Mouse (Mus musculus): Measurements from ENCODE around the gene Slc15a5. TPM values are rescaled to one million over a fixed set of nuclear protein-coding genes. Genes with fewer than 3 reads are reported as not detected.

Gene Slc15a5
- polyA plus RNA-seq, 1 experiment, result not detected

DNA sequence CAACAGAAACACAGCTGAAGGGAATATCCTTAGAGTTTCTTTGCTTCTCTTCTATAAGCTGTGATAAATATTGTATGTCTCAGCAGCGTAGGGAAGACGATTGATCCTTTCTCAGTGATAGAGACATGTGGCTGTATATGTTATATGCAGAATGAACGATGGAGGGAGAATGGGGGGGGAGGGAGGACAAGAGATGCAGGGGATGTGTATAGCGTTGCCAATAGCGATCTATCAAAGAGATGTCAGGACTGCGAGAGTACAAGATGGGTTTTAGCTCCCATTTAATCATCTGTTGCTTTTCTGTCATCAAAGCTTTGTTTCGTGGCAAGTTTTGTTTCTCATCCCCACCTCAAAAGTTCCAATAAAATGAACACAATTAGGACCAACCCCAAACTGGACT, 143.9 kb downstream of the Slc15a5 start:
- TF ChIP-seq MAX (IDR thresholded peaks at IDR 0.05; ENCODE audit: low read depth) (no peak), POLR2A (IDR thresholded peaks at IDR 0.05; ENCODE audit: insufficient read length, low read depth) (no peak), E2F4 (IDR thresholded peaks at IDR 0.05; ENCODE audit: insufficient read depth) (no peak), REST (IDR thresholded peaks at IDR 0.05; ENCODE audit: insufficient read depth, insufficient read length) (no peak), USF1 (IDR thresholded peaks at IDR 0.05; ENCODE audit: low read depth) (no peak), TCF12 (IDR thresholded peaks at IDR 0.05; ENCODE audit: insufficient read depth, poor library complexity, severe bottlenecking) (no peak), MYOD1 (IDR thresholded peaks at IDR 0.05; ENCODE audit: control insufficient read depth in 1 of 3, insufficient read length in 2 of 3, low read depth in 2 of 3) (no peak), TCF3 (IDR thresholded peaks at IDR 0.05; ENCODE audit: insufficient read length, low read depth) (no peak), MYOG (IDR thresholded peaks at IDR 0.05; ENCODE audit: control insufficient read depth in 1 of 3, insufficient read depth in 1 of 3, insufficient read length in 2 of 3, low read depth in 2 of 3) (no peak), SRF (IDR thresholded peaks at IDR 0.05; ENCODE audit: control insufficient read depth, insufficient read length, low read depth) (no peak), POLR2AphosphoS2 (IDR thresholded peaks at IDR 0.05; ENCODE audit: insufficient read length, low read depth) (no peak), CEBPB (IDR thresholded peaks at IDR 0.05; ENCODE audit: insufficient read depth, poor library complexity, severe bottlenecking) (no peak)
- no peak overlapping the region for H3K4me2 ChIP-seq (ENCODE audit: low read depth)

GRCm38 (mm10) chr6:137935341-137935740, 144.4 kb downstream of the Slc15a5 start:
- Histone ChIP-seq H3K4me3 (no peak overlapping the region), H3K36me3 (ENCODE audit: control insufficient read depth, insufficient read depth) (no peaks in the 10 kb centered on the region), H3K4me2 (ENCODE audit: low read depth) (peak overlapping the region; percentile 58), H3K79me2 (ENCODE audit: control insufficient read depth, insufficient read depth) (no peaks in the 10 kb centered on the region), H3ac (ENCODE audit: control insufficient read depth, insufficient read length) (no peak overlapping the region), H3K27me3 (ENCODE audit: control insufficient read depth, insufficient read depth, insufficient read length) (no peaks in the 10 kb centered on the region)
- no peak for TF ChIP-seq TCF3 (IDR thresholded peaks at IDR 0.05; ENCODE audit: insufficient read length, low read depth)
- no peak for TF ChIP-seq TCF12 (IDR thresholded peaks at IDR 0.05; ENCODE audit: insufficient read depth, poor library complexity, severe bottlenecking)
- no peak for TF ChIP-seq MYOD1 (IDR thresholded peaks at IDR 0.05; ENCODE audit: control insufficient read depth in 1 of 3, insufficient read length in 2 of 3, low read depth in 2 of 3)
- TF ChIP-seq MYOG (IDR thresholded peaks at IDR 0.05; ENCODE audit: control insufficient read depth in 1 of 3, insufficient read depth in 1 of 3, insufficient read length in 2 of 3, low read depth in 2 of 3), result no peak
- no peak for TF ChIP-seq USF1 (IDR thresholded peaks at IDR 0.05; ENCODE audit: low read depth)
- no peak for TF ChIP-seq REST (IDR thresholded peaks at IDR 0.05; ENCODE audit: insufficient read depth, insufficient read length)
- TF ChIP-seq MAX (IDR thresholded peaks at IDR 0.05; ENCODE audit: low read depth), result no peak
- TF ChIP-seq E2F4 (IDR thresholded peaks at IDR 0.05; ENCODE audit: insufficient read depth), result no peak
- TF ChIP-seq SRF (IDR thresholded peaks at IDR 0.05; ENCODE audit: control insufficient read depth, insufficient read length, low read depth), result no peak
- no peak for TF ChIP-seq POLR2AphosphoS2 (IDR thresholded peaks at IDR 0.05; ENCODE audit: insufficient read length, low read depth)
- no peak for TF ChIP-seq CEBPB (IDR thresholded peaks at IDR 0.05; ENCODE audit: insufficient read depth, poor library complexity, severe bottlenecking)
- TF ChIP-seq POLR2A (IDR thresholded peaks at IDR 0.05; ENCODE audit: insufficient read length, low read depth), result no peak

More for the DNA sequence above, 143.9 kb downstream of the Slc15a5 start:
- Histone ChIP-seq H3ac (ENCODE audit: control insufficient read depth, insufficient read length) (no peak overlapping the region), H3K79me2 (ENCODE audit: control insufficient read depth, insufficient read depth) (no peaks in the 10 kb centered on the region), H3K27me3 (ENCODE audit: control insufficient read depth, insufficient read depth, insufficient read length) (no peaks in the 10 kb centered on the region), H3K36me3 (ENCODE audit: control insufficient read depth, insufficient read depth) (no peaks in the 10 kb centered on the region), H3K4me3 (no peak overlapping the region)

DNA sequence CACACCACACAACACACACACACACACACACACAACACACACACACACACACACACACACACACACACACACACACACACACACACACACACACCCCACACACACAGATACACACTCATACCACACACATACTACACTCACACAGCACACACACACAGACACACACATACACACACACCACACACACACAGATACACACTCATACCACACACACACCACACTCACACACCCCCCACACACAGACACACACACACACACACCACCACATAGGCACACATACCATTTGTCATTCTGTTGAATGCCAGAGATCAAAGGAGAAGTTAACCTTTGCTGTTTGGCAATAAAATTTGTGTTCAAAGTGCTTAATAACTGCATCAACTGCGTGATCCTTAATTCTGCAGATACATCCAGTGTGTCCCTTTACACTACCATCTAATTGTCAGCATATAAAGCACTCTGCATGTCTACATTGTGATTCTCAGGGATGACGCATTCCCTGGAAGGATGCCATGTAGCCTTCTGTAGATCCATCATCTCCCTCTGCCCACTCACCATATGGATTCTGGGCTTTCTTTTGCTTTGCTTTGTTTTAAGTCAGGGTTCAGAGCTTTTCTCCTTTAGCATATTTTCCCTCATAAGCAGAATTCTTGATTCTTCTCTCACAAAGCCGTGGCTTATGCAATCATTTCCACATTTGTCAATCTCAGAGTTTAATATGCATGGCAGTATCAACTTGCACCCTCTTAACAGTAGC, 145.0 kb downstream of the Slc15a5 start:
- Histone ChIP-seq H3K36me3 (ENCODE audit: control insufficient read depth, insufficient read depth) (no peaks in the 10 kb centered on the region), H3ac (ENCODE audit: control insufficient read depth, insufficient read length) (no peak overlapping the region), H3K4me3 (no peak overlapping the region), H3K4me2 (ENCODE audit: low read depth) (peak overlapping the region; percentile 58), H3K79me2 (ENCODE audit: control insufficient read depth, insufficient read depth) (no peaks in the 10 kb centered on the region), H3K27me3 (ENCODE audit: control insufficient read depth, insufficient read depth, insufficient read length) (no peaks in the 10 kb centered on the region)
- TF ChIP-seq REST (IDR thresholded peaks at IDR 0.05; ENCODE audit: insufficient read depth, insufficient read length) (no peak), CEBPB (IDR thresholded peaks at IDR 0.05; ENCODE audit: insufficient read depth, poor library complexity, severe bottlenecking) (0 out of 2 replicates have a peak, but pooled peaks have one; percentile 4), TCF3 (IDR thresholded peaks at IDR 0.05; ENCODE audit: insufficient read length, low read depth) (no peak)

Other genes with a start within 250 kb of the Slc15a5 start
- 2.2 TPM for gene Mgst1, start 60.4 kb upstream of the Slc15a5 start, polyA plus RNA-seq (2012; fragmentation: generic; extraction: Trizol)